Mouse (Mus musculus) hindbrain, embryonic 12.5 days (tissue): Measurements from ENCODE around the gene Kif16b. TPM values are rescaled to one million over a fixed set of nuclear protein-coding genes. Genes with fewer than 3 reads are reported as not detected.

Experiments used
- ATAC-seq: fragments of 200-750 bp; cut with Nextera tagmentation; 2 replicates; pipeline ENCODE4 v1.8.0; 2017; ENCODE audit warnings: moderate TSS enrichment; ENCODE audit not compliant: low FRiP score
- H3K27ac ChIP-seq: fragments of 300-500 bp; sonication (generic); 2 replicates; pipeline ENCODE4 v1.5.1; 2016; ENCODE audit warnings: mild to moderate bottlenecking
- H3K27me3 ChIP-seq: fragments of 300-500 bp; sonication (generic); 2 replicates; pipeline ENCODE4 v1.6.1; 2016; ENCODE audit warnings: mild to moderate bottlenecking
- H3K36me3 ChIP-seq: fragments of 300-500 bp; sonication (generic); 2 replicates; pipeline ENCODE4 v1.6.1; 2016; ENCODE audit warnings: mild to moderate bottlenecking
- H3K4me1 ChIP-seq: fragments of 300-500 bp; sonication (generic); 2 replicates; pipeline ENCODE4 v1.6.1; 2016
- H3K4me2 ChIP-seq: fragments of 300-500 bp; sonication (generic); replicated peaks from 2 replicates; pipeline ENCODE4 v1.6.1; 2016; ENCODE audit warnings: mild to moderate bottlenecking
- H3K4me3 ChIP-seq: fragments of 300-500 bp; sonication (generic); 2 replicates; pipeline ENCODE4 v1.5.1; 2016; ENCODE audit warnings: mild to moderate bottlenecking
- H3K9ac ChIP-seq: fragments of 300-500 bp; sonication (generic); 2 replicates; pipeline ENCODE4 v1.6.1; 2016; ENCODE audit warnings: mild to moderate bottlenecking, moderate library complexity
- H3K9me3 ChIP-seq: fragments of 300-500 bp; sonication (generic); replicated peaks from 2 replicates; pipeline ENCODE4 v1.6.1; 2016; ENCODE audit warnings: mild to moderate bottlenecking
- WGBS: fragments of 180-500 bp; shearing (Covaris S2); methylation state at CpG from one replicate; pipeline ENCODE4 v1.1.7; 2016; 5-methylcytosine and 5-hydroxymethylcytosine counted together
- polyA plus RNA-seq: library from polyadenylated mRNA; unstranded; fragments of >200 nt; fragmentation: Nextera tagmentation; extraction: Ambion mirVana; gene quantifications from 2 replicates; pipeline ENCODE4 v1.2.1, GENCODE M21; 2016

The Kif16b gene
- polyA plus RNA-seq, 1 experiment from 2014 or later, result 9.7 TPM

- Histone ChIP-seq H3K36me3 (no peaks in the 10 kb centered on the region), H3K9ac (no peak overlapping the region), H3K4me2 (no peak overlapping the region), H3K27me3 (no peaks in the 10 kb centered on the region), H3K4me3 (no peak overlapping the region), H3K4me1 (peaks cover 3% of the 10 kb centered on the region; the same call in 1 of the 2 replicates), H3K9me3 (no peaks in the 10 kb centered on the region), H3K27ac (no peak overlapping the region)
- no peak for ATAC-seq
Measured at GRCm38 (mm10) chr2:142718998-142719397, 182.3 kb downstream of the Kif16b start.

- no peaks in the 10 kb centered on the region for H3K36me3 ChIP-seq
- H3K27me3 ChIP-seq, result no peaks in the 10 kb centered on the region
- no peak for ATAC-seq
- H3K4me3 ChIP-seq, result no peak overlapping the region
- H3K27ac ChIP-seq, result no peak overlapping the region
- no peak overlapping the region for H3K4me2 ChIP-seq
- peaks cover 3% of the 10 kb centered on the region; the same call in 1 of the 2 replicates for H3K4me1 ChIP-seq
- no peaks in the 10 kb centered on the region for H3K9me3 ChIP-seq
- H3K9ac ChIP-seq, result no peak overlapping the region
- WGBS, result 67% methylated on average over 4 of the region's 4 CpGs
Measured at GRCm38 (mm10) chr2:142717591-142717990, 183.7 kb downstream of the Kif16b start.

- no peaks in the 10 kb centered on the region for H3K27me3 ChIP-seq
- no peaks in the 10 kb centered on the region for H3K9me3 ChIP-seq
- no peak overlapping the region for H3K4me3 ChIP-seq
- peaks cover 8% of the 10 kb centered on the region; the same call in 1 of the 2 replicates for H3K36me3 ChIP-seq
- peak; percentile 66; the same call in 1 of the 2 replicates for ATAC-seq
- peaks cover 3% of the 10 kb centered on the region; the same call in 1 of the 2 replicates for H3K4me1 ChIP-seq
- H3K9ac ChIP-seq, result no peak overlapping the region
- H3K27ac ChIP-seq, result no peak overlapping the region
- no peak overlapping the region for H3K4me2 ChIP-seq
Measured at GRCm38 (mm10) chr2:142715912-142716260, 185.4 kb downstream of the Kif16b start.

GRCm38 (mm10) chr2:142715186-142715911 lies 186.0 kb downstream of the Kif16b start:
- Histone ChIP-seq H3K4me1 (peaks cover 3% of the 10 kb centered on the region; the same call in 1 of the 2 replicates), H3K4me2 (no peak overlapping the region), H3K27ac (no peak overlapping the region), H3K4me3 (no peak overlapping the region), H3K9ac (no peak overlapping the region), H3K36me3 (peaks cover 8% of the 10 kb centered on the region; the same call in 1 of the 2 replicates), H3K27me3 (no peaks in the 10 kb centered on the region), H3K9me3 (no peaks in the 10 kb centered on the region)
- 46% methylated on average over 1 of the region's 1 CpGs for WGBS
- peak; percentile 85 for ATAC-seq

GRCm38 (mm10) chr2:142712727-142713126 lies 188.6 kb downstream of the Kif16b start:
- Histone ChIP-seq H3K27ac (no peak overlapping the region), H3K27me3 (no peaks in the 10 kb centered on the region), H3K9me3 (no peaks in the 10 kb centered on the region), H3K4me2 (no peak overlapping the region), H3K4me1 (peaks cover 3% of the 10 kb centered on the region; the same call in 1 of the 2 replicates), H3K36me3 (peaks cover 8% of the 10 kb centered on the region; the same call in 1 of the 2 replicates), H3K9ac (no peak overlapping the region), H3K4me3 (no peak overlapping the region)
- no peak for ATAC-seq
- 85% methylated on average over 11 of the region's 11 CpGs for WGBS

GRCm38 (mm10) chr2:142709326-142709725 lies 192.0 kb downstream of the Kif16b start:
- Histone ChIP-seq H3K27ac (no peak overlapping the region), H3K9me3 (no peaks in the 10 kb centered on the region), H3K4me2 (no peak overlapping the region), H3K4me3 (no peak overlapping the region), H3K9ac (no peak overlapping the region), H3K36me3 (peaks cover 8% of the 10 kb centered on the region; the same call in 1 of the 2 replicates), H3K4me1 (no peaks in the 10 kb centered on the region), H3K27me3 (no peaks in the 10 kb centered on the region)
- 77% methylated on average over 3 of the region's 3 CpGs for WGBS
- no peak for ATAC-seq

GRCm38 (mm10) chr2:142700689-142701088 lies 200.6 kb downstream of the Kif16b start:
- Histone ChIP-seq H3K36me3 (no peaks in the 10 kb centered on the region), H3K27ac (no peak overlapping the region), H3K4me2 (no peak overlapping the region), H3K9ac (no peak overlapping the region), H3K27me3 (0 out of 2 replicates have a peak, but pooled peaks cover 2% of the 10 kb centered on the region), H3K9me3 (no peaks in the 10 kb centered on the region), H3K4me1 (no peaks in the 10 kb centered on the region), H3K4me3 (no peak overlapping the region)
- ATAC-seq, result 0 out of 2 replicates have a peak, but pooled peaks have one; percentile 67
- 57% methylated on average over 4 of the region's 4 CpGs for WGBS

- H3K4me2 ChIP-seq, result no peak overlapping the region
- H3K9ac ChIP-seq, result no peak overlapping the region
- no peaks in the 10 kb centered on the region; the same call in 1 of the 2 replicates for H3K4me1 ChIP-seq
- H3K27ac ChIP-seq, result no peak overlapping the region
- no peak for ATAC-seq
- H3K36me3 ChIP-seq, result no peaks in the 10 kb centered on the region
- WGBS, result 81% methylated on average over 3 of the region's 3 CpGs
- H3K4me3 ChIP-seq, result no peak overlapping the region
- H3K9me3 ChIP-seq, result no peaks in the 10 kb centered on the region
- 0 out of 2 replicates have a peak, but pooled peaks cover 2% of the 10 kb centered on the region for H3K27me3 ChIP-seq
Measured at GRCm38 (mm10) chr2:142698650-142699049, 202.7 kb downstream of the Kif16b start.

- Histone ChIP-seq H3K27me3 (0 out of 2 replicates have a peak, but pooled peaks cover 2% of the 10 kb centered on the region), H3K4me1 (no peaks in the 10 kb centered on the region; the same call in 1 of the 2 replicates), H3K27ac (no peak overlapping the region), H3K36me3 (no peaks in the 10 kb centered on the region), H3K4me3 (no peak overlapping the region), H3K9me3 (no peaks in the 10 kb centered on the region), H3K4me2 (no peak overlapping the region), H3K9ac (no peak overlapping the region)
- WGBS, result 71% methylated on average over 1 of the region's 1 CpGs
- ATAC-seq, result no peak
Measured at GRCm38 (mm10) chr2:142694936-142695331, 206.4 kb downstream of the Kif16b start.

GRCm38 (mm10) chr2:142694019-142694935 lies 207.1 kb downstream of the Kif16b start:
- no peak for ATAC-seq
- WGBS, result 66% methylated on average over 3 of the region's 3 CpGs
- H3K27me3 ChIP-seq, result no peaks in the 10 kb centered on the region
- H3K4me3 ChIP-seq, result no peak overlapping the region
- no peaks in the 10 kb centered on the region for H3K36me3 ChIP-seq
- H3K4me1 ChIP-seq, result no peaks in the 10 kb centered on the region; the same call in 1 of the 2 replicates
- no peaks in the 10 kb centered on the region for H3K9me3 ChIP-seq
- H3K9ac ChIP-seq, result no peak overlapping the region
- no peak overlapping the region for H3K27ac ChIP-seq
- H3K4me2 ChIP-seq, result no peak overlapping the region

- H3K36me3 ChIP-seq, result no peaks in the 10 kb centered on the region
- no peak overlapping the region for H3K4me3 ChIP-seq
- no peak for ATAC-seq
- no peak overlapping the region for H3K27ac ChIP-seq
- no peak overlapping the region for H3K9ac ChIP-seq
- 86% methylated on average over 1 of the region's 1 CpGs for WGBS
- H3K4me2 ChIP-seq, result no peak overlapping the region
- no peaks in the 10 kb centered on the region for H3K27me3 ChIP-seq
- H3K9me3 ChIP-seq, result no peaks in the 10 kb centered on the region
- no peaks in the 10 kb centered on the region; the same call in 1 of the 2 replicates for H3K4me1 ChIP-seq
Measured at GRCm38 (mm10) chr2:142693461-142693860, 207.9 kb downstream of the Kif16b start.

GRCm38 (mm10) chr2:142689496-142689895 lies 211.8 kb downstream of the Kif16b start:
- no peaks in the 10 kb centered on the region; the same call in 1 of the 2 replicates for H3K4me1 ChIP-seq
- no peaks in the 10 kb centered on the region for H3K36me3 ChIP-seq
- ATAC-seq, result no peak
- no peak overlapping the region for H3K9ac ChIP-seq
- 93% methylated on average over 2 of the region's 2 CpGs for WGBS
- H3K4me3 ChIP-seq, result no peak overlapping the region
- H3K27me3 ChIP-seq, result no peaks in the 10 kb centered on the region
- H3K27ac ChIP-seq, result no peak overlapping the region
- no peak overlapping the region for H3K4me2 ChIP-seq
- H3K9me3 ChIP-seq, result no peaks in the 10 kb centered on the region
